Mouse (Mus musculus) brain, embryonic 18.5 days (tissue): ENCODE results near the gene Fam107a.

Source experiments
- DNase-seq: peaks from one replicate; pipeline ENCODE4 v3.0.0-alpha.2; 2012; ENCODE audit warnings: low read depth, low spot score

Fam107a gene

GRCm38 (mm10) chr14:8317194-8318097 is at the start of gene Fam107a:
Fam107a (minus strand) TSS chr14:8318023.
- DNase-seq = no peak

GRCm38 (mm10) chr14:8367121-8367520 is 49.3 kb upstream of the Fam107a start:
- no peak for DNase-seq

GRCm38 (mm10) chr14:8365833-8366232 is 48.0 kb upstream of the Fam107a start:
- DNase-seq = no peak

- DNase-seq = no peak
Measured at GRCm38 (mm10) chr14:8356836-8357235, 39.0 kb upstream of the Fam107a start.

- DNase-seq = peak; percentile 59
Measured at GRCm38 (mm10) chr14:8355999-8356501, 38.2 kb upstream of the Fam107a start.

GRCm38 (mm10) chr14:8348927-8349326 is 31.1 kb upstream of the Fam107a start:
- DNase-seq = no peak

GRCm38 (mm10) chr14:8346255-8346997 is 28.6 kb upstream of the Fam107a start:
- DNase-seq = peak; percentile 47

GRCm38 (mm10) chr14:8345566-8345965 is 27.7 kb upstream of the Fam107a start:
- DNase-seq = no peak

GRCm38 (mm10) chr14:8342509-8343106 is 24.8 kb upstream of the Fam107a start:
- DNase-seq = no peak

GRCm38 (mm10) chr14:8340226-8340625 is 22.4 kb upstream of the Fam107a start:
- no peak for DNase-seq

- DNase-seq = no peak
Measured at GRCm38 (mm10) chr14:8335947-8336346, 18.1 kb upstream of the Fam107a start.

- no peak for DNase-seq
Measured at GRCm38 (mm10) chr14:8334511-8334910, 16.7 kb upstream of the Fam107a start.

- no peak for DNase-seq
Measured at GRCm38 (mm10) chr14:8332314-8333252, 14.8 kb upstream of the Fam107a start.

GRCm38 (mm10) chr14:8331307-8331905 is 13.6 kb upstream of the Fam107a start:
- no peak for DNase-seq

GRCm38 (mm10) chr14:8330390-8330789 is 12.6 kb upstream of the Fam107a start:
- no peak for DNase-seq

GRCm38 (mm10) chr14:8329552-8329951 is 11.7 kb upstream of the Fam107a start:
- DNase-seq = no peak

- no peak for DNase-seq
Measured at GRCm38 (mm10) chr14:8327371-8327770, 9.5 kb upstream of the Fam107a start.

GRCm38 (mm10) chr14:8326961-8327360 is 9.1 kb upstream of the Fam107a start:
- no peak for DNase-seq

GRCm38 (mm10) chr14:8325746-8326145 is 7.9 kb upstream of the Fam107a start:
- DNase-seq = no peak

- DNase-seq = no peak
Measured at GRCm38 (mm10) chr14:8320528-8320927, 2.7 kb upstream of the Fam107a start.
